14 mouse cellular contexts compared by ENCODE assay signal in genomic region chr5:41370356-41370755, GRCm38 (mm10).
A peak's percentile ranks its signal among the peaks of the same experiment; 100 is the strongest.
DNase-seq lines count a peak whose midpoint lies in the region; ATAC-seq and TF ChIP-seq lines count a peak whose summit lies in the region.
"Had no signal": no experiment of that assay in that cellular context is flagged by ENCODE, and none has a peak within 500 bp of the region (broad histone marks: within the 10 kb centered on the region; RNA-seq: fewer than 3 reads in every experiment).

No protein-coding gene starts in this region.

- no peaks in the 10 kb centered on the region for H3K27me3 ChIP-seq in limb, embryonic 12.5 days
- H3K27me3 ChIP-seq in thymus, adult 2 months (ENCODE audit: control insufficient read depth, insufficient read depth, low read length) = no peaks in the 10 kb centered on the region
- H3K27me3 ChIP-seq: CH12.LX; kidney, embryonic 15.5 days had no signal

- H3K4me1 ChIP-seq in limb, embryonic 12.5 days (replicated peaks) = peaks cover 12% of the 10 kb centered on the region
- no peaks in the 10 kb centered on the region for H3K4me1 ChIP-seq in thymus, adult 2 months (replicated peaks; ENCODE audit: control insufficient read depth, insufficient read depth, low read length)
- H3K4me1 ChIP-seq: kidney, embryonic 15.5 days had no signal

- ATAC-seq in limb, embryonic 12.5 days (ENCODE audit: insufficient number of reproducible peaks, insufficient read depth, low FRiP score, low TSS enrichment, low read depth) = no peak

- H3K9me3 ChIP-seq in limb, embryonic 12.5 days = no peaks in the 10 kb centered on the region
- H3K9me3 ChIP-seq: forebrain, embryonic 10.5 days; kidney, embryonic 15.5 days had no signal

- TF ChIP-seq CTCF in brain, embryonic 14.5 days (IDR thresholded peaks at IDR 0.05; ENCODE audit: borderline replicate concordance, extremely low read depth, insufficient read depth, insufficient read length) = no peak
- no peak for TF ChIP-seq CTCF in thymus, adult 2 months (IDR thresholded peaks at IDR 0.05; ENCODE audit: borderline replicate concordance, control insufficient read depth, extremely low read depth, insufficient read depth, low read length, poor library complexity)

- TF ChIP-seq POLR2A in brain, embryonic 14.5 days (IDR thresholded peaks at IDR 0.05; ENCODE audit: borderline replicate concordance, extremely low read depth, insufficient read depth, insufficient read length, poor library complexity, severe bottlenecking) = no peak
- TF ChIP-seq POLR2A in thymus, adult 2 months (IDR thresholded peaks at IDR 0.05; ENCODE audit: control insufficient read depth, extremely low read depth, insufficient read depth, low read length, poor library complexity) = no peak

- no peak overlapping the region for H3K9ac ChIP-seq in limb, embryonic 12.5 days (replicated peaks)
- H3K9ac ChIP-seq: kidney, embryonic 15.5 days had no signal

- no peaks in the 10 kb centered on the region for H3K36me3 ChIP-seq in limb, embryonic 12.5 days
- H3K36me3 ChIP-seq in thymus, adult 2 months (ENCODE audit: control insufficient read depth, insufficient read depth, low read length) = no peaks in the 10 kb centered on the region
- H3K36me3 ChIP-seq: forebrain, embryonic 10.5 days; kidney, embryonic 15.5 days had no signal

- no peak overlapping the region for H3K4me3 ChIP-seq in limb, embryonic 12.5 days (replicated peaks)
- H3K4me3 ChIP-seq in thymus, adult 2 months (ENCODE audit: control insufficient read depth, insufficient read depth, low read length) = no peak overlapping the region
- H3K4me3 ChIP-seq: forebrain, embryonic 10.5 days; kidney, embryonic 15.5 days had no signal

- 24% methylated on average over 4 of the region's 4 CpGs for WGBS in limb, embryonic 12.5 days
- WGBS in thymus, adult 2 months = 79% methylated on average over 4 of the region's 4 CpGs

- H3K27ac ChIP-seq in limb, embryonic 12.5 days = 0 out of 2 replicates have a peak overlapping the region, but pooled peaks have one; percentile 42
- H3K27ac ChIP-seq in thymus, adult 2 months (ENCODE audit: control insufficient read depth, insufficient read depth, low read length) = no peak overlapping the region
- H3K27ac ChIP-seq: forebrain, embryonic 10.5 days; kidney, embryonic 15.5 days; macrophage had no signal

- no peak overlapping the region for H3K4me2 ChIP-seq in limb, embryonic 12.5 days
- H3K4me2 ChIP-seq: kidney, embryonic 15.5 days had no signal

- DNase-seq in brain, embryonic 14.5 days (ENCODE audit: low read depth) = peak; percentile 24
- peak; percentile 81 for DNase-seq in cerebellum, adult 11-12 months
- DNase-seq in embryo, embryonic 10.5 days (ENCODE audit: low spot score) = peak; percentile 50
- no peak for DNase-seq in natural killer cell, adult 2 months (ENCODE audit: low spot score in 2 of 2)
- DNase-seq in kidney, postnatal 25 days = no peak
- DNase-seq in thymus, adult 2 months = no peak
- DNase-seq: adrenal gland, postnatal 14 days; gastrocnemius, postnatal 25 days; thymus, postnatal 36 days had no signal

Comparison
In these comparisons a context has a peak if more than half of its experiments do, and no peak if none do; other contexts are left out.
1. DNase-seq: peak in brain, embryonic 14.5 days (single experiment), cerebellum, adult 11-12 months (single experiment) and embryo, embryonic 10.5 days (single experiment); none in natural killer cell, adult 2 months (0 of 2), kidney, postnatal 25 days (0 of 2) and thymus, adult 2 months (single experiment).